ENCODE assay signal across 11 mouse cellular contexts in the genomic region with DNA sequence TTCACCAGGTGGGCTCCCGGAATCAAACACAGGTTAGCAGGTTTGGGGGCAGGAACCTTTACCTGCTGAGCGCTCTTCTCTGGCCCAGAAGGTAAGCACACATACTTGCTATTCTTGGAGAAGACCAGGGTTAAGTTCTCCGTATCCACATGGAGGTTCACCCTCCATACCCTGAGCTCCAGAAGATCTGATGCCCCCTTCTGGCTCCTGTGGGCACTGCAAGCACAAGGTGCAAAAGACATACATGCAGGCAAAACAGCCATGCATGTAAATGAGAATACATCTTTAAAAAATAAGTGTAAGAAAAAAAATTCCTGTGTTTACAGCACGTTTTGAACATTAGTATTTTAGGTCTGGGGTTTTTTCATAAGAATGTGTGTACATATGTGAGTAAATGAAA. TPM values are rescaled to one million over a fixed set of nuclear protein-coding genes. Genes with fewer than 3 reads are reported as not detected.
A peak's percentile ranks its signal among the peaks of the same experiment; 100 is the strongest.
DNase-seq lines count a peak whose midpoint lies in the region; ATAC-seq and TF ChIP-seq lines count a peak whose summit lies in the region.
"Had no signal": no experiment of that assay in that cellular context is flagged by ENCODE, and none has a peak within 500 bp of the region (broad histone marks: within the 10 kb centered on the region; RNA-seq: fewer than 3 reads in every experiment).

No protein-coding gene starts in this region.

- H3K4me2 ChIP-seq in limb, embryonic 11.5 days (ENCODE audit: low read depth, severe bottlenecking), result no peak overlapping the region

- no peaks in the 10 kb centered on the region for H3K9me3 ChIP-seq in limb, embryonic 11.5 days (ENCODE audit: control insufficient read depth, low read length)
- no peaks in the 10 kb centered on the region for H3K9me3 ChIP-seq in limb, embryonic 10.5 days (replicated peaks)
- H3K9me3 ChIP-seq: hindbrain, embryonic 10.5 days had no signal

- peak; percentile 46 for TF ChIP-seq CTCF in bone marrow, adult 2 months (IDR thresholded peaks at IDR 0.05; ENCODE audit: control insufficient read depth, insufficient read depth, low read length)

- H3K4me3 ChIP-seq in limb, embryonic 11.5 days (ENCODE audit: low read depth, low read length), result no peak overlapping the region
- H3K4me3 ChIP-seq in limb, embryonic 10.5 days, result no peak overlapping the region
- H3K4me3 ChIP-seq in bone marrow, adult 2 months (replicated peaks; ENCODE audit: control insufficient read depth, low read depth, low read length), result no peak overlapping the region
- H3K4me3 ChIP-seq: hindbrain, embryonic 10.5 days had no signal

- no peak overlapping the region for H3K27ac ChIP-seq in limb, embryonic 11.5 days (replicated peaks; ENCODE audit: low read depth, low read length)
- H3K27ac ChIP-seq in limb, embryonic 10.5 days, result no peak overlapping the region
- H3K27ac ChIP-seq in bone marrow, adult 2 months (ENCODE audit: control insufficient read depth, insufficient read depth, low read depth, low read length, poor library complexity), result no peak overlapping the region
- H3K27ac ChIP-seq: hindbrain, embryonic 10.5 days had no signal

- no peak for ATAC-seq in CD4-positive, CD25-positive, alpha-beta regulatory T cell, adult 4 months
- ATAC-seq in limb, embryonic 11.5 days (ENCODE audit: insufficient number of reproducible peaks, low FRiP score, low TSS enrichment, low read depth), result no peak

- no peaks in the 10 kb centered on the region for H3K36me3 ChIP-seq in limb, embryonic 11.5 days (ENCODE audit: control insufficient read depth, insufficient read depth, low read length)
- H3K36me3 ChIP-seq in limb, embryonic 10.5 days, result no peaks in the 10 kb centered on the region
- H3K36me3 ChIP-seq: hindbrain, embryonic 10.5 days had no signal

- no peak overlapping the region for H3K9ac ChIP-seq in limb, embryonic 11.5 days (ENCODE audit: low read length)

- no peak for TF ChIP-seq POLR2A in bone marrow, adult 2 months (IDR thresholded peaks at IDR 0.05; ENCODE audit: borderline replicate concordance, control insufficient read depth, low read depth, low read length)

- DNase-seq in CD4-positive, CD25-positive, alpha-beta regulatory T cell, adult 2 months (ENCODE audit: low read depth, low spot score), result peak; percentile 34
- peak; percentile 47 for DNase-seq in limb, embryonic 11.5 days (ENCODE audit: low spot score)
- DNase-seq in limb, embryonic 10.5 days (ENCODE audit: low spot score), result no peak
- peak; percentile 48 for DNase-seq in testis, postnatal 10 days (ENCODE audit: low spot score)
- no peak for DNase-seq in urinary bladder, postnatal 36 days (ENCODE audit: low spot score in 2 of 2)
- no peak for DNase-seq in frontal cortex, postnatal 14 days (ENCODE audit: low spot score in 2 of 2)
- DNase-seq: right cerebral cortex, postnatal 14 days had no signal

- H3K4me1 ChIP-seq in limb, embryonic 11.5 days (ENCODE audit: control insufficient read depth, insufficient read depth, low read length), result no peaks in the 10 kb centered on the region
- H3K4me1 ChIP-seq in limb, embryonic 10.5 days, result peaks cover 8% of the 10 kb centered on the region
- H3K4me1 ChIP-seq in bone marrow, adult 2 months (ENCODE audit: control insufficient read depth, insufficient read depth, low read length), result no peaks in the 10 kb centered on the region; the same call in 1 of the 2 replicates
- H3K4me1 ChIP-seq: hindbrain, embryonic 10.5 days had no signal

- no peaks in the 10 kb centered on the region for H3K27me3 ChIP-seq in limb, embryonic 11.5 days (ENCODE audit: control insufficient read depth, insufficient read depth, low read length)
- no peaks in the 10 kb centered on the region for H3K27me3 ChIP-seq in limb, embryonic 10.5 days (ENCODE audit: low read depth, poor library complexity, severe bottlenecking)

- WGBS in limb, embryonic 11.5 days, result 83% methylated on average over 4 of the region's 4 CpGs
- 82% methylated on average over 4 of the region's 4 CpGs for WGBS in limb, embryonic 10.5 days
- WGBS in bone marrow, adult 2 months, result 82% methylated on average over 4 of the region's 4 CpGs

RNA-seq across cellular contexts. Expression of a gene that starts 52.6 kb away (rescaled TPM):
- not detected for polyA plus RNA-seq in CD4-positive, CD25-positive, alpha-beta regulatory T cell, adult 4 months (2017; shearing (Covaris generic))
- polyA plus RNA-seq in limb, embryonic 11.5 days (2014; fragmentation: Nextera tagmentation; extraction: Ambion mirVana), result not detected in 2 replicates
- 0.10 and 0.11 TPM in 2 replicates for polyA plus RNA-seq in limb, embryonic 10.5 days (2016; fragmentation: Nextera tagmentation; extraction: Ambion mirVana)
- 1.8 TPM in 1 of 2 replicates, not detected in the other for polyA plus RNA-seq in bone marrow, adult 2 months (2011; ENCODE audit: insufficient read depth, insufficient read length, low replicate concordance, missing spikeins)
- polyA plus RNA-seq: neural tube, embryonic 11.5 days had no signal

Comparison
In these comparisons a context has a peak if more than half of its experiments do, and no peak if none do; other contexts are left out.
1. DNase-seq: peak in CD4-positive, CD25-positive, alpha-beta regulatory T cell, adult 2 months (single experiment), limb, embryonic 11.5 days (single experiment) and testis, postnatal 10 days (single experiment); none in limb, embryonic 10.5 days (single experiment), urinary bladder, postnatal 36 days (0 of 2) and frontal cortex, postnatal 14 days (0 of 2).